Mouse (Mus musculus) midbrain, postnatal 0 days (tissue): ENCODE measurements at regions not wholly inside any gene's neighbourhood (a gene's known extent, or its start where the extent isn't known, plus 50 kb on each side); places are given as distances from the start of the nearest gene placed in this dataset.
A peak's percentile ranks its signal among the peaks of the same experiment; 100 is the strongest.

Experiments used
- ATAC-seq: fragments of 200-750 bp; cut with Nextera tagmentation; 2 replicates; pipeline ENCODE4 v1.8.0; 2017; ENCODE audit warnings: moderate number of reproducible peaks, mild to moderate bottlenecking, moderate TSS enrichment, moderate library complexity; ENCODE audit not compliant: low FRiP score
- DNase-seq: peaks from one replicate; pipeline ENCODE4 v3.0.0-alpha.2; 2015; ENCODE audit warnings: low spot score
- H3K27ac ChIP-seq: fragments of 300-500 bp; sonication (generic); 2 replicates; pipeline ENCODE4 v1.5.1; 2014; ENCODE audit warnings: low read depth, mild to moderate bottlenecking, low read length, mixed read lengths
- H3K27me3 ChIP-seq: fragments of 300-500 bp; sonication (generic); 2 replicates; pipeline ENCODE4 v1.6.1; 2014; ENCODE audit warnings: low read length, control low read depth, mixed read lengths; ENCODE audit not compliant: insufficient read depth
- H3K36me3 ChIP-seq: fragments of 300-500 bp; sonication (generic); 2 replicates; pipeline ENCODE4 v1.6.1; 2014; ENCODE audit warnings: low read length, control low read depth, mixed read lengths; ENCODE audit not compliant: insufficient read depth
- H3K4me1 ChIP-seq: fragments of 300-500 bp; sonication (generic); 2 replicates; pipeline ENCODE4 v1.6.1; 2014; ENCODE audit warnings: mild to moderate bottlenecking, control low read depth, antibody characterized with exemption, low read length, mixed read lengths; ENCODE audit not compliant: insufficient read depth
- H3K4me2 ChIP-seq: fragments of 300-500 bp; sonication (generic); 2 replicates; pipeline ENCODE4 v1.6.1; 2014; ENCODE audit warnings: low read depth, mild to moderate bottlenecking, low read length, mixed read lengths; ENCODE audit not compliant: poor library complexity, severe bottlenecking
- H3K4me3 ChIP-seq: fragments of 300-500 bp; sonication (generic); 2 replicates; pipeline ENCODE4 v1.5.1; 2014; ENCODE audit warnings: low read depth, mild to moderate bottlenecking, low read length, moderate library complexity
- H3K9ac ChIP-seq: fragments of 300-500 bp; sonication (generic); replicated peaks from 2 replicates; pipeline ENCODE4 v1.6.1; 2014; ENCODE audit warnings: mild to moderate bottlenecking, low read length, moderate library complexity, mixed read lengths; ENCODE audit not compliant: poor library complexity, severe bottlenecking
- H3K9me3 ChIP-seq: fragments of 300-500 bp; sonication (generic); 2 replicates; pipeline ENCODE4 v1.6.1; 2016; ENCODE audit warnings: low read length, control low read depth
- CTCF ChIP-seq: IDR thresholded peaks from 2 replicates; pipeline ENCODE4 v1.5.1; 2016; ENCODE audit warnings: antibody characterized with exemption, mild to moderate bottlenecking
- WGBS: fragments of 180-500 bp; shearing (Covaris S2); extraction: QIAGEN DNeasy Blood & Tissue Kit; methylation state at CpG from one replicate; pipeline ENCODE4 v1.1.7; 2014; 5-methylcytosine and 5-hydroxymethylcytosine counted together

- H3K27me3 ChIP-seq, result no peaks in the 10 kb centered on the region
- ATAC-seq (no peak), DNase-seq (no peak)
- TF ChIP-seq CTCF, result no peak
- H3K9ac ChIP-seq, result no peak overlapping the region
- no peaks in the 10 kb centered on the region for H3K36me3 ChIP-seq
- no peaks in the 10 kb centered on the region for H3K9me3 ChIP-seq
- no peak overlapping the region for H3K27ac ChIP-seq
- H3K4me2 ChIP-seq, result no peak overlapping the region
- 63% methylated on average over 3 of the region's 3 CpGs for WGBS
- H3K4me1 ChIP-seq, result no peaks in the 10 kb centered on the region
- no peak overlapping the region for H3K4me3 ChIP-seq
Measured at GRCm38 (mm10) chr16:53186444-53186843, 732.6 kb upstream of the Alcam start.

- no peaks in the 10 kb centered on the region for H3K9me3 ChIP-seq
- no peak for ATAC-seq
- H3K4me2 ChIP-seq, result no peak overlapping the region
- TF ChIP-seq CTCF, result no peak
- no peak overlapping the region for H3K4me3 ChIP-seq
- no peak overlapping the region for H3K27ac ChIP-seq
- no peak for DNase-seq
- no peaks in the 10 kb centered on the region for H3K4me1 ChIP-seq
- H3K27me3 ChIP-seq, result no peaks in the 10 kb centered on the region
- H3K36me3 ChIP-seq, result no peaks in the 10 kb centered on the region
- no peak overlapping the region for H3K9ac ChIP-seq
Measured at GRCm38 (mm10) chr16:53156352-53156751, 702.5 kb upstream of the Alcam start.

- Histone ChIP-seq H3K9me3 (no peaks in the 10 kb centered on the region), H3K9ac (no peak overlapping the region), H3K4me1 (no peaks in the 10 kb centered on the region), H3K4me2 (no peak overlapping the region), H3K36me3 (no peaks in the 10 kb centered on the region), H3K27ac (no peak overlapping the region), H3K4me3 (no peak overlapping the region), H3K27me3 (no peaks in the 10 kb centered on the region)
- WGBS, result 89% methylated on average over 2 of the region's 2 CpGs
- DNase-seq, result no peak
- no peak for TF ChIP-seq CTCF
- ATAC-seq, result no peak
Measured at GRCm38 (mm10) chr16:53130677-53131076, 676.8 kb upstream of the Alcam start.

- H3K4me3 ChIP-seq, result no peak overlapping the region
- no peaks in the 10 kb centered on the region for H3K9me3 ChIP-seq
- no peak for DNase-seq
- H3K4me2 ChIP-seq, result no peak overlapping the region
- WGBS, result 71% methylated on average over 3 of the region's 3 CpGs
- no peaks in the 10 kb centered on the region for H3K27me3 ChIP-seq
- H3K9ac ChIP-seq, result no peak overlapping the region
- no peaks in the 10 kb centered on the region for H3K36me3 ChIP-seq
- H3K4me1 ChIP-seq, result no peaks in the 10 kb centered on the region
- no peak for ATAC-seq
- H3K27ac ChIP-seq, result no peak overlapping the region
- TF ChIP-seq CTCF, result no peak
Measured at GRCm38 (mm10) chr16:53108726-53109125, 654.9 kb upstream of the Alcam start.

GRCm38 (mm10) chr16:53095396-53095929 is 641.6 kb upstream of the Alcam start:
- Histone ChIP-seq H3K4me1 (no peaks in the 10 kb centered on the region), H3K27me3 (no peaks in the 10 kb centered on the region), H3K4me2 (no peak overlapping the region), H3K4me3 (no peak overlapping the region), H3K36me3 (no peaks in the 10 kb centered on the region), H3K9ac (no peak overlapping the region), H3K27ac (no peak overlapping the region), H3K9me3 (no peaks in the 10 kb centered on the region)
- WGBS, result 75% methylated on average over 2 of the region's 2 CpGs
- ATAC-seq, result no peak
- TF ChIP-seq CTCF, result no peak
- no peak for DNase-seq

GRCm38 (mm10) chr16:53073856-53074568 is 620.1 kb upstream of the Alcam start:
- H3K36me3 ChIP-seq, result no peaks in the 10 kb centered on the region
- no peaks in the 10 kb centered on the region for H3K4me1 ChIP-seq
- no peak overlapping the region for H3K27ac ChIP-seq
- H3K27me3 ChIP-seq, result no peaks in the 10 kb centered on the region
- no peak overlapping the region for H3K4me3 ChIP-seq
- no peaks in the 10 kb centered on the region for H3K9me3 ChIP-seq
- DNase-seq, result peak; percentile 81
- peak; percentile 72; the same call in 1 of the 2 replicates for ATAC-seq
- no peak overlapping the region for H3K9ac ChIP-seq
- WGBS, result 49% methylated on average over 6 of the region's 6 CpGs
- no peak overlapping the region; the same call in 1 of the 2 replicates for H3K4me2 ChIP-seq
- TF ChIP-seq CTCF, result no peak
